Mouse (Mus musculus) lung, embryonic 16.5 days (tissue): ENCODE data around the gene Igfbp4. TPM values are rescaled to one million over a fixed set of nuclear protein-coding genes. Genes with fewer than 3 reads are reported as not detected.

ENCODE experiments used
- ATAC-seq: fragments of 200-750 bp; cut with Nextera tagmentation; 2 replicates; pipeline ENCODE4 v1.8.0; 2017; ENCODE audit warnings: low read depth, mild to moderate bottlenecking, moderate library complexity
- H3K27ac ChIP-seq: fragments of 300-500 bp; sonication (generic); 2 replicates; pipeline ENCODE4 v1.5.1; 2014; ENCODE audit warnings: mild to moderate bottlenecking, control low read depth, low read length
- H3K27me3 ChIP-seq: fragments of 300-500 bp; sonication (generic); 2 replicates; pipeline ENCODE4 v1.6.1; 2014; ENCODE audit warnings: low read depth, low read length, mixed read lengths; ENCODE audit not compliant: control insufficient read depth, insufficient read depth
- H3K36me3 ChIP-seq: fragments of 300-500 bp; sonication (generic); 2 replicates; pipeline ENCODE4 v1.6.1; 2014; ENCODE audit warnings: low read length; ENCODE audit not compliant: control insufficient read depth, insufficient read depth
- H3K4me1 ChIP-seq: fragments of 300-500 bp; sonication (generic); replicated peaks from 2 replicates; pipeline ENCODE4 v1.6.1; 2014; ENCODE audit warnings: low read length, mixed read lengths; ENCODE audit not compliant: control insufficient read depth, insufficient read depth
- H3K4me2 ChIP-seq: fragments of 300-500 bp; sonication (generic); 2 replicates; pipeline ENCODE4 v1.6.1; 2014; ENCODE audit warnings: low read depth, low read length, control low read depth
- H3K4me3 ChIP-seq: fragments of 300-500 bp; sonication (generic); 2 replicates; pipeline ENCODE4 v1.5.1; 2014; ENCODE audit warnings: mild to moderate bottlenecking, low read length, control low read depth
- H3K9ac ChIP-seq: fragments of 300-500 bp; sonication (generic); 2 replicates; pipeline ENCODE4 v1.6.1; 2014; ENCODE audit warnings: low read length, control low read depth
- H3K9me3 ChIP-seq: fragments of 300-500 bp; sonication (generic); 2 replicates; pipeline ENCODE4 v1.6.1; 2016; ENCODE audit warnings: low read length; ENCODE audit not compliant: control insufficient read depth
- WGBS: fragments of 180-500 bp; shearing (Covaris S2); extraction: QIAGEN DNeasy Blood & Tissue Kit; methylation state at CpG from one replicate; pipeline ENCODE4 v1.1.7; 2014; 5-methylcytosine and 5-hydroxymethylcytosine counted together
- polyA plus RNA-seq: library from polyadenylated mRNA; unstranded; fragments of >200 nt; fragmentation: Nextera tagmentation; extraction: Ambion mirVana; gene quantifications from 2 replicates; pipeline ENCODE4 v1.2.1, GENCODE M21; 2015

Igfbp4 gene
- polyA plus RNA-seq, 1 experiment from 2014 or later: 498 TPM

GRCm38 (mm10) chr11:99096996-99097774 is 56.1 kb downstream of the Igfbp4 start:
- no peak for ATAC-seq
- Histone ChIP-seq H3K4me2 (no peak overlapping the region), H3K4me1 (0 out of 2 replicates have a peak, but pooled peaks cover 7% of the 10 kb centered on the region), H3K27me3 (no peaks in the 10 kb centered on the region), H3K9me3 (no peaks in the 10 kb centered on the region), H3K9ac (no peak overlapping the region), H3K27ac (no peak overlapping the region), H3K4me3 (no peak overlapping the region), H3K36me3 (no peaks in the 10 kb centered on the region)
- WGBS: 79% methylated on average over 8 of the region's 8 CpGs

DNA sequence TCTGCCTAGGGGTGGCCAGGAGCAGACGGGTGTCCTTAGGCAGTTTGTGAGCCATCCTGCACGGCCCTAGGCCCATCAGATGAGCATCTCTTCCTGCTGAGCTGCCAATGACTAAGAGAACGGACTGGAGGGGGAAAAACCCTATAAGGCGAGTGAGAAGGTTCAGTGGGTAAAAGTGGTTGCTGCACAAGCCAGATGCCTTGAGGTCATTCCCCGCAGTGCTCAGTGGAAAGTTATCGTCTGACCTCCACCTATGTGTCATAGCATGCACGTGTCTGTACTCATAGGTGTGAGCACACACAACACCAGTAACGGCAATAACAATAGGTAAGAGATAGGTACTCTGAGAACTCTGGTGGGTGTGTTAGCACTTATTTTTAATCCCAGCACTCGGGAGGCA is 57.9 kb downstream of the Igfbp4 start:
- H3K9me3 ChIP-seq: no peaks in the 10 kb centered on the region
- no peak overlapping the region for H3K4me3 ChIP-seq
- H3K27ac ChIP-seq: no peak overlapping the region
- WGBS: 91% methylated on average over 9 of the region's 9 CpGs
- ATAC-seq: no peak
- H3K4me2 ChIP-seq: no peak overlapping the region
- no peak overlapping the region for H3K9ac ChIP-seq
- no peaks in the 10 kb centered on the region for H3K36me3 ChIP-seq
- 0 out of 2 replicates have a peak, but pooled peaks cover 7% of the 10 kb centered on the region for H3K4me1 ChIP-seq
- no peaks in the 10 kb centered on the region for H3K27me3 ChIP-seq

DNA sequence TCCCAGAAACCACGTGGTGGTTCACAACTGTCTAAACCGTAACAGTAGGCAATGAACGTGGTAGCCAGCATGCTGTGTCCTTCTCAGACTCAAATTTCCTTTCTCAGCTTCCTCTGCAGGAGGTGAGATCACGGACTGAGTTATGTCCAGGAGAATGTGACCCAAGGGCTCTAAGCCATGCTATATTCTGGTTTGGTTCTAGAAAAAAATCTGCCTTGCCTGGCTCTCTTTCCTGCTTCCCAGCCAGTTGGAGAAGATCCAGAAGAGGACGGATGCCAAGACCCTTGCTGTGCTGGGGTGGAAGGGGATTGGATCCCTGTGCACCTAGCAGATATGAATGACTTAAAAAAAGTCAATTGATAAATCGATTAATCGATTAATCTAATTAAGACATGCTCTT is 58.5 kb downstream of the Igfbp4 start:
- Histone ChIP-seq H3K36me3 (no peaks in the 10 kb centered on the region), H3K27ac (no peak overlapping the region), H3K4me3 (no peak overlapping the region), H3K27me3 (no peaks in the 10 kb centered on the region), H3K9ac (no peak overlapping the region), H3K4me1 (0 out of 2 replicates have a peak, but pooled peaks cover 7% of the 10 kb centered on the region), H3K4me2 (no peak overlapping the region), H3K9me3 (no peaks in the 10 kb centered on the region)
- 64% methylated on average over 7 of the region's 7 CpGs for WGBS
- ATAC-seq: 0 out of 2 replicates have a peak, but pooled peaks have one; percentile 51

GRCm38 (mm10) chr11:99100215-99100614 is 59.2 kb downstream of the Igfbp4 start:
- 78% methylated on average over 5 of the region's 5 CpGs for WGBS
- H3K9ac ChIP-seq: no peak overlapping the region
- no peak for ATAC-seq

GRCm38 (mm10) chr11:99101693-99102092 is 60.6 kb downstream of the Igfbp4 start:
- no peak overlapping the region for H3K27ac ChIP-seq
- 56% methylated on average over 8 of the region's 8 CpGs for WGBS
- ATAC-seq: no peak
- no peaks in the 10 kb centered on the region for H3K36me3 ChIP-seq
- H3K4me1 ChIP-seq: peaks cover 12% of the 10 kb centered on the region
- no peak overlapping the region for H3K4me2 ChIP-seq
- no peaks in the 10 kb centered on the region for H3K27me3 ChIP-seq
- H3K9ac ChIP-seq: no peak overlapping the region
- H3K9me3 ChIP-seq: no peaks in the 10 kb centered on the region
- H3K4me3 ChIP-seq: no peak overlapping the region

More at GRCm38 (mm10) chr11:99100215-99100614, 59.2 kb downstream of the Igfbp4 start:
- H3K36me3 ChIP-seq: no peaks in the 10 kb centered on the region
- H3K27ac ChIP-seq: no peak overlapping the region
- 0 out of 2 replicates have a peak, but pooled peaks cover 7% of the 10 kb centered on the region for H3K4me1 ChIP-seq
- H3K9me3 ChIP-seq: no peaks in the 10 kb centered on the region
- H3K27me3 ChIP-seq: no peaks in the 10 kb centered on the region
- H3K4me2 ChIP-seq: no peak overlapping the region
- no peak overlapping the region for H3K4me3 ChIP-seq

GRCm38 (mm10) chr11:99102575-99103270 is 61.7 kb downstream of the Igfbp4 start:
- H3K4me3 ChIP-seq: no peak overlapping the region
- no peak for ATAC-seq
- no peak overlapping the region for H3K27ac ChIP-seq
- H3K4me1 ChIP-seq: peaks cover 12% of the 10 kb centered on the region
- no peaks in the 10 kb centered on the region for H3K27me3 ChIP-seq
- WGBS: 78% methylated on average over 9 of the region's 9 CpGs
- H3K9me3 ChIP-seq: no peaks in the 10 kb centered on the region
- H3K36me3 ChIP-seq: no peaks in the 10 kb centered on the region
- no peak overlapping the region for H3K9ac ChIP-seq
- no peak overlapping the region for H3K4me2 ChIP-seq

Other genes starting within 250 kb of the Igfbp4 start
- gene Msl1, start 245.7 kb upstream of the Igfbp4 start, polyA plus RNA-seq: 19.4 and 20.3 TPM in 2 replicates
- gene Casc3, start 236.3 kb upstream of the Igfbp4 start, polyA plus RNA-seq: 33.2 and 36.6 TPM in 2 replicates
- 1.3 and 1.4 TPM in 2 replicates for gene Rapgefl1, start 204.5 kb upstream of the Igfbp4 start, polyA plus RNA-seq
- gene Wipf2, start 177.6 kb upstream of the Igfbp4 start, polyA plus RNA-seq: 4.6 and 4.8 TPM in 2 replicates
- 34.0 and 38.3 TPM in 2 replicates for gene Cdc6, start 133.4 kb upstream of the Igfbp4 start, polyA plus RNA-seq
- gene Rara, start 113.4 kb upstream of the Igfbp4 start, polyA plus RNA-seq: 35.4 and 37.2 TPM in 2 replicates
- gene Gjd3, start 58.2 kb upstream of the Igfbp4 start, polyA plus RNA-seq: 0.31 TPM in 1 of 2 replicates, not detected in the other
- gene Top2a, start 17.1 kb upstream of the Igfbp4 start, polyA plus RNA-seq: 257 and 270 TPM in 2 replicates
- gene Tns4, start 48.1 kb downstream of the Igfbp4 start, polyA plus RNA-seq: 0.19 and 0.39 TPM in 2 replicates
- gene Ccr7, start 113.8 kb downstream of the Igfbp4 start, polyA plus RNA-seq: 0.18 and 0.20 TPM in 2 replicates
- 199 and 235 TPM in 2 replicates for gene Smarce1, start 189.8 kb downstream of the Igfbp4 start, polyA plus RNA-seq
- gene Krt222, start 202.8 kb downstream of the Igfbp4 start, polyA plus RNA-seq: 0.29 and 0.94 TPM in 2 replicates
- gene Krt24, start 244.0 kb downstream of the Igfbp4 start, polyA plus RNA-seq: not detected in 2 replicates